Mouse (Mus musculus): Measurements from ENCODE around the gene Adat1. TPM values are rescaled to one million over a fixed set of nuclear protein-coding genes. Genes with fewer than 3 reads are reported as not detected.

Gene Adat1
- polyA plus RNA-seq, 1 experiment from 2014 or later: 8.0 TPM

DNA sequence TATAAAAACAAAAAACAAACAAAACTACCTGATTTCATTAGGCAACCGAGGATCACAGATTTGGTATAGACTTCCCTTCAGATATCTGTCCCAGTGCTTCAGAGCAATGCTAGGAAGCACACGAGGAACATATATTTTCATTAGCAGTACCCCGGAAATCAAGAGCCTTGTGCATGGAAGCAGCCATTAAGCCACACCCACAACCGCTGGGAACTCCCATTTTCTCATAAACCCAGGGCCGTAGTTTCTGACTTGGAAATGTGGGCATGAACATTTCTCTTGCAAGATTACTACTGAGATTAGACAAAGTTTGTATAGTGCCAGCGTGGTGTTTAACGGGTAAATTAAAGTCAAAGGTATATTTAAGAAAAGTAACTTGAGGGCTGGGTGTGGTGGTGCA is 17.5 kb upstream of the Adat1 start:
- Histone ChIP-seq H3K36me3 (ENCODE audit: control insufficient read depth, insufficient read depth, low read length) (peaks cover 4% of the 10 kb centered on the region), H3K9ac (ENCODE audit: low read depth, low read length) (no peak overlapping the region), H3K27ac (ENCODE audit: low read length) (no peak overlapping the region), H3K4me2 (ENCODE audit: low read length) (no peak overlapping the region), H3K9me3 (replicated peaks; ENCODE audit: control insufficient read depth, low read length, poor library complexity, severe bottlenecking) (no peaks in the 10 kb centered on the region), H3K4me1 (ENCODE audit: control insufficient read depth, insufficient read depth, low read length) (peaks cover 21% of the 10 kb centered on the region), H3K4me3 (ENCODE audit: low read depth, low read length) (no peak overlapping the region), H3K27me3 (ENCODE audit: control insufficient read depth, insufficient read depth, low read depth, low read length) (no peaks in the 10 kb centered on the region)
- 96% methylated on average over 7 of the region's 7 CpGs for WGBS
- ATAC-seq: no peak

DNA sequence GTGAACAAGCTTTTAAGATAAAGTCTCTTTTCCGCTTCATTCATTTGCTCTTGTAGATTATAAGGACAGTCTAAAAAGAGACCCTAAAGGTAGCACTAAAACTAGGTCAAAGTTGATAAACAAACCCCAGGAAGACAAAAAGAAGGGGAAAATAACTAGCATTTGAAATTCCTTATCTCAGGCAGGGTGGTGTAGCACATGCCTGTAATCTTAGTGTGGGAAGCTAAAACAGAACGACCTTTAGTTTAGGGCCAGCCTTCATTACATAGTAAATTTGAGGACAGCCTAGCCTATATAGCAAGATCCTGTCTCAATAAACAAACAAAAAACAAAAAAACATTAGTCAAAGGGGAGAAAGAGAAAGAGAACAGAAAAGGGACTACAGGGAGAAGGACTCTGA is 15.6 kb upstream of the Adat1 start:
- Histone ChIP-seq H3K27me3 (ENCODE audit: control insufficient read depth, insufficient read depth, low read depth, low read length) (no peaks in the 10 kb centered on the region), H3K4me1 (ENCODE audit: control insufficient read depth, insufficient read depth, low read length) (peaks cover 14% of the 10 kb centered on the region), H3K9me3 (replicated peaks; ENCODE audit: control insufficient read depth, low read length, poor library complexity, severe bottlenecking) (no peaks in the 10 kb centered on the region), H3K9ac (ENCODE audit: low read depth, low read length) (no peak overlapping the region), H3K4me2 (ENCODE audit: low read length) (no peak overlapping the region), H3K27ac (ENCODE audit: low read length) (no peak overlapping the region), H3K4me3 (ENCODE audit: low read depth, low read length) (no peak overlapping the region), H3K36me3 (ENCODE audit: control insufficient read depth, insufficient read depth, low read length) (peaks cover 10% of the 10 kb centered on the region)
- WGBS: 97% methylated on average over 2 of the region's 2 CpGs
- no peak for ATAC-seq

DNA sequence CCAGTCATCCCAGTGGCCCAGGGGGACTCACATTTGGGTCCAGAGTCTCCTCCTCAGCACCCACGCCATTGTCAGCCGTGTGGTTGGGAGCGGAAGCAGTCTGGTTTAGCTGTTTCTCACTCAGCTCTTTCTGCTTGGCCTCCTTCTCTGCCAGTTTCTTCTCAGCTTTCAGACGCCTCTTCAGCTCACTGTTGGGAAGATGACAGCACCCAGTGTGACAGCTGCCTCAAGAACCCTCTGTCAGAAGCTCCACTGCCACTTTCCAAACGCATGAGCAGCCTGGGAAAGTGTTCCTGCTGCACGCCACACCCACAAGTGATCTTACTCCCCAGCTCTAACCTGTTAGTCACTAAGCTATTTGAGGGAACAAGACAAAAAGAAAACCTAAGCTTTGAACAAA is 13.5 kb upstream of the Adat1 start:
- WGBS: 97% methylated on average over 6 of the region's 6 CpGs
- H3K27me3 ChIP-seq (ENCODE audit: control insufficient read depth, insufficient read depth, low read depth, low read length): no peaks in the 10 kb centered on the region
- no peak overlapping the region for H3K4me3 ChIP-seq (ENCODE audit: low read depth, low read length)
- ATAC-seq: no peak
- no peaks in the 10 kb centered on the region for H3K9me3 ChIP-seq (replicated peaks; ENCODE audit: control insufficient read depth, low read length, poor library complexity, severe bottlenecking)
- H3K36me3 ChIP-seq (ENCODE audit: control insufficient read depth, insufficient read depth, low read length): peaks cover 28% of the 10 kb centered on the region
- no peak overlapping the region for H3K4me2 ChIP-seq (ENCODE audit: low read length)
- H3K9ac ChIP-seq (ENCODE audit: low read depth, low read length): no peak overlapping the region
- no peak overlapping the region for H3K27ac ChIP-seq (ENCODE audit: low read length)
- H3K4me1 ChIP-seq (ENCODE audit: control insufficient read depth, insufficient read depth, low read length): peaks cover 9% of the 10 kb centered on the region

DNA sequence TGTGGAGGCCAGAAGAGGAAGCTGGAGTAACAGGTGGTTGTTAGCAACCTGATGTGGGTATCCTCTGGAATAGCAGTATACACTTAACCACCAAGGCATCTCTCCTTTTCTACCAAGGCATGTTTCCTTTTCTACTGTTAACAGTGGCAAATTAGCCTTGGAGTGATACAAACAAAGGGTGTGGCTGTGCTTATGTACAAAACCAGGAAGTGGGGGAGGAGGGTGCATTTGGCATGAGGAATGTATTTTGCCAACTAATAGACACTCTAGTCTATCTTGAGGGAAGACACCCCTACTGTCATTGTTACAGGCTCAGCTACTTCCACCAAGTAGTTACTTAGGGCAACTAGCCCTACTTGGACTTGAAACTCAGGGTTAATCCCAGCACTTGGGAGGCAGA is 12.7 kb upstream of the Adat1 start:
- H3K4me2 ChIP-seq (ENCODE audit: low read length): no peak overlapping the region
- H3K9ac ChIP-seq (ENCODE audit: low read depth, low read length): no peak overlapping the region
- no peaks in the 10 kb centered on the region for H3K27me3 ChIP-seq (ENCODE audit: control insufficient read depth, insufficient read depth, low read depth, low read length)
- H3K4me3 ChIP-seq (ENCODE audit: low read depth, low read length): no peak overlapping the region
- no peak for ATAC-seq
- H3K36me3 ChIP-seq (ENCODE audit: control insufficient read depth, insufficient read depth, low read length): peaks cover 36% of the 10 kb centered on the region
- H3K4me1 ChIP-seq (ENCODE audit: control insufficient read depth, insufficient read depth, low read length): 0 out of 2 replicates have a peak, but pooled peaks cover 3% of the 10 kb centered on the region
- H3K9me3 ChIP-seq (replicated peaks; ENCODE audit: control insufficient read depth, low read length, poor library complexity, severe bottlenecking): no peaks in the 10 kb centered on the region
- no peak overlapping the region for H3K27ac ChIP-seq (ENCODE audit: low read length)

DNA sequence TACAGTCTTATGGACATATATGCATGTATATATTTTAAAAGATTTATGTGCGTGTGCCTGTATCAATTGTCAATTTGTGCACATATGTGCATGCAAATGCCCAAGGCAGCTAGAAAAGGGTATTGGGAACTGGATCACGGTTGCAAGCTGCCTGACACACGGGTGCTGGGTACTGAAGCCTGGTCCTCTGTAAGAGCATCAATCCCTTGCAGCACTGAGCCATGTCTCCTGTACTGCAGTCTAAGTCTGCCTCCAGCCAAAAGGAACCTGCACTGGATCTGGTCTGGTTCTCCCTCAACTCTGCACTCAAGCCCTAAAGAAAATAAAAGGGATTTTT is 569 bp upstream of the Adat1 start:
- Histone ChIP-seq H3K4me2 (ENCODE audit: low read length) (peak overlapping the region; percentile 73; the same call in 1 of the 2 replicates), H3K9me3 (replicated peaks; ENCODE audit: control insufficient read depth, low read length, poor library complexity, severe bottlenecking) (no peaks in the 10 kb centered on the region), H3K4me1 (ENCODE audit: control insufficient read depth, insufficient read depth, low read length) (peaks cover 6% of the 10 kb centered on the region), H3K36me3 (ENCODE audit: control insufficient read depth, insufficient read depth, low read length) (peaks cover 25% of the 10 kb centered on the region; the same call in 1 of the 2 replicates), H3K9ac (ENCODE audit: low read depth, low read length) (no peak overlapping the region), H3K27me3 (ENCODE audit: control insufficient read depth, insufficient read depth, low read depth, low read length) (no peaks in the 10 kb centered on the region), H3K27ac (ENCODE audit: low read length) (no peak overlapping the region), H3K4me3 (ENCODE audit: low read depth, low read length) (peak overlapping the region; percentile 68; the same call in 1 of the 2 replicates)
- WGBS: 79% methylated on average over 3 of the region's 3 CpGs
- ATAC-seq: peak; percentile 33; the same call in 1 of the 2 replicates

DNA sequence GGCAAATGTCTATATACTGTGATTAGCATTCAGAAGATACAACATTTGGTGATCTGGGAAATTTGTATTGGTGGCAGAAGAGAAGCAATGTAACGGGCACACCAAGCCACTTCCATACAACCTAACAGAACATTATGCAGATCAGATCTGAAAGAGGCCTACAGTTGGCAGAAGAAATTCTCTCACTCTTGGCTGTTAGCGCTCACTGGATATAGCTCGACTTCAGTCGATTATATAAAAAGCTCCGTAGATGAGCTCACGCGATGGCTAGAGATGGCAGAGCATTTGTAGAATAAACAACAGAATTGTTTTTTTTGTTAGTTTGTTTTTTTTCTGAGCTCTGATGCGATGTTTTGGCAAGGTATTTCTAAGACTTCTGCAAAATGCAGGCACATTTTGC is 824 bp downstream of the Adat1 start:
- peaks cover 19% of the 10 kb centered on the region; the same call in 1 of the 2 replicates for H3K36me3 ChIP-seq (ENCODE audit: control insufficient read depth, insufficient read depth, low read length)

DNA sequence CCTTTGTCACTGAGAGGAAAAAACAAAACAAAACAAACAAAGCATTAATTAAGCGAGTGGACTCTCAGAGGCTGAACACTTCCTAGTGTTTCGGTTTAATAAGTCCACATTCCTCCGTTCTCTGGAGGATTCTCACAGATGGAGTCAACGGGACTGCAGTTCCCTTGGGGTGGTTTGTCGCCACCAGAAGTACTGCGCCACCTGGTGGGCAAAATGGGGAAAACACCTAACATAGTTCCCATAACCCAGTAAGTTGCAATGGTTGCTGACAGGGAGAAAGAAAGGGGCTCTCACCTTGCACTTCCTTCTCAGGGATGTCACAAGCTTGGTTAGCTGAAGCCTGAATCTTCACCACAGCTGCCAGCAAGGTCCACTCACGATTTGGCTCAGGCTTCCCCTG is 2.2 kb downstream of the Adat1 start:
- Histone ChIP-seq H3K27ac (ENCODE audit: low read length) (no peak overlapping the region), H3K9me3 (replicated peaks; ENCODE audit: control insufficient read depth, low read length, poor library complexity, severe bottlenecking) (no peaks in the 10 kb centered on the region), H3K36me3 (ENCODE audit: control insufficient read depth, insufficient read depth, low read length) (peaks cover 12% of the 10 kb centered on the region; the same call in 1 of the 2 replicates), H3K4me1 (ENCODE audit: control insufficient read depth, insufficient read depth, low read length) (peaks cover 6% of the 10 kb centered on the region), H3K27me3 (ENCODE audit: control insufficient read depth, insufficient read depth, low read depth, low read length) (no peaks in the 10 kb centered on the region), H3K4me3 (ENCODE audit: low read depth, low read length) (no peak overlapping the region), H3K9ac (ENCODE audit: low read depth, low read length) (no peak overlapping the region), H3K4me2 (ENCODE audit: low read length) (no peak overlapping the region)
- ATAC-seq: no peak
- WGBS: 16% methylated on average over 7 of the region's 7 CpGs

More for the DNA sequence above, 824 bp downstream of the Adat1 start:
- 63% methylated on average over 8 of the region's 8 CpGs for WGBS
- Histone ChIP-seq H3K4me2 (ENCODE audit: low read length) (peak overlapping the region; percentile 73), H3K4me1 (ENCODE audit: control insufficient read depth, insufficient read depth, low read length) (peaks cover 6% of the 10 kb centered on the region), H3K9ac (ENCODE audit: low read depth, low read length) (peak overlapping the region; percentile 80), H3K4me3 (ENCODE audit: low read depth, low read length) (peak overlapping the region; percentile 68), H3K27ac (ENCODE audit: low read length) (no peak overlapping the region), H3K27me3 (ENCODE audit: control insufficient read depth, insufficient read depth, low read depth, low read length) (no peaks in the 10 kb centered on the region), H3K9me3 (replicated peaks; ENCODE audit: control insufficient read depth, low read length, poor library complexity, severe bottlenecking) (no peaks in the 10 kb centered on the region)
- no peak for ATAC-seq

DNA sequence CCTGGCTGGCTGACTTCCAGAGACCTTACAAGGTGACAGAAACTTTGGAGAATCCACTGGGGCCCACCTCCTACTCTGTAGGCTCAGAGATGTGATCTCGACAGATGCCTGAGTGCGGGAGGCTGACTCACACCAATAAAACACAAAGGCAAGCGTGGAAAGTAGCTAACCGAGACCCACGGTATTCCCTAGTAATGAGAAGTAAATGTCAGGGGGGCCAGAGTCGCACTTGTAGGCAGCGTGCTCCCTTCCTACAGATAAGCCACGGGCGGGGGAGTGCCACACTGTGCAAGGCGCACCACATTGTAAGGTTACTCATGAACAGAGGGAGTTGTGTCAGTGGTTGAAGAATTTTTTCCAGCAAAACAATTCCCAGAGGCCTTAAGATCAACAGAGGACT is 7.6 kb downstream of the Adat1 start:
- H3K4me1 ChIP-seq (ENCODE audit: control insufficient read depth, insufficient read depth, low read length): no peaks in the 10 kb centered on the region
- H3K36me3 ChIP-seq (ENCODE audit: control insufficient read depth, insufficient read depth, low read length): 0 out of 2 replicates have a peak, but pooled peaks cover 2% of the 10 kb centered on the region
- H3K27me3 ChIP-seq (ENCODE audit: control insufficient read depth, insufficient read depth, low read depth, low read length): no peaks in the 10 kb centered on the region
- 84% methylated on average over 10 of the region's 10 CpGs for WGBS
- H3K4me2 ChIP-seq (ENCODE audit: low read length): no peak overlapping the region
- no peaks in the 10 kb centered on the region for H3K9me3 ChIP-seq (replicated peaks; ENCODE audit: control insufficient read depth, low read length, poor library complexity, severe bottlenecking)
- H3K27ac ChIP-seq (ENCODE audit: low read length): no peak overlapping the region
- H3K4me3 ChIP-seq (ENCODE audit: low read depth, low read length): no peak overlapping the region
- no peak for ATAC-seq
- no peak overlapping the region for H3K9ac ChIP-seq (ENCODE audit: low read depth, low read length)

DNA sequence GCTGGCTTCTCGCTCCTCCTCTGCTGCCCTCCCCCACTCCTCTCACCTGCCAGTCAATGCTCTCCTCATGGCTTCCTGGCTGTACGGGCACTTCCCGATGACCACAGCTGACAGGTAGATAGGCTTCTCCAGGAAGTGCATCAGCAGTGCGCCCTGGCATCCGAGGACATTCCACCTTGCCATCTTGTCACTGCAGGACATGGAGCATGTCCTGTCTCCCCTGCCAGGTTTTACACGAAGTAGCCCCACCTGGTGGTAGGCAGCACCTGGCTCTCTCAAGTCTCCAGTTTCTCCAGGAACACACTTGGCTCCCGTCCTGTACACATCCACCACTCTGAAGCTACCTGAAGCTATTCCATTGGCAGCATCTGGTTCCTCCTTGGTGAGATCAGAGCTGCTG is 10.0 kb downstream of the Adat1 start:
- 75% methylated on average over 7 of the region's 7 CpGs for WGBS
- H3K36me3 ChIP-seq (ENCODE audit: control insufficient read depth, insufficient read depth, low read length): 0 out of 2 replicates have a peak, but pooled peaks cover 6% of the 10 kb centered on the region
- no peaks in the 10 kb centered on the region for H3K4me1 ChIP-seq (ENCODE audit: control insufficient read depth, insufficient read depth, low read length)

More for the DNA sequence above, 10.0 kb downstream of the Adat1 start:
- Histone ChIP-seq H3K4me3 (ENCODE audit: low read depth, low read length) (no peak overlapping the region), H3K4me2 (ENCODE audit: low read length) (no peak overlapping the region), H3K9ac (ENCODE audit: low read depth, low read length) (no peak overlapping the region), H3K27me3 (ENCODE audit: control insufficient read depth, insufficient read depth, low read depth, low read length) (no peaks in the 10 kb centered on the region), H3K9me3 (replicated peaks; ENCODE audit: control insufficient read depth, low read length, poor library complexity, severe bottlenecking) (no peaks in the 10 kb centered on the region), H3K27ac (ENCODE audit: low read length) (no peak overlapping the region)
- ATAC-seq: no peak

Data from midbrain, embryonic 16.5 days (tissue).